Mouse (Mus musculus) intestine, embryonic 16.5 days (tissue): Measurements from ENCODE around the gene Ranbp1. TPM values are rescaled to one million over a fixed set of nuclear protein-coding genes. Genes with fewer than 3 reads are reported as not detected.

ENCODE experiments used
- ATAC-seq: fragments of 200-750 bp; cut with Nextera tagmentation; 2 replicates; pipeline ENCODE4 v1.8.0; 2017; ENCODE audit warnings: moderate TSS enrichment, moderate library complexity
- H3K27ac ChIP-seq: fragments of 300-500 bp; sonication (generic); 2 replicates; pipeline ENCODE4 v1.5.1; 2014; ENCODE audit warnings: mild to moderate bottlenecking, low read length
- H3K27me3 ChIP-seq: fragments of 300-500 bp; sonication (generic); replicated peaks from 2 replicates; pipeline ENCODE4 v1.6.1; 2014; ENCODE audit warnings: low read length, control low read depth, mixed read lengths; ENCODE audit not compliant: control insufficient read depth, insufficient read depth
- H3K36me3 ChIP-seq: fragments of 300-500 bp; sonication (generic); 2 replicates; pipeline ENCODE4 v1.6.1; 2014; ENCODE audit warnings: low read length, control low read depth; ENCODE audit not compliant: control insufficient read depth, insufficient read depth
- H3K4me1 ChIP-seq: fragments of 300-500 bp; sonication (generic); 2 replicates; pipeline ENCODE4 v1.6.1; 2014; ENCODE audit warnings: low read length, control low read depth, mixed read lengths; ENCODE audit not compliant: control insufficient read depth, insufficient read depth
- H3K4me2 ChIP-seq: fragments of 300-500 bp; sonication (generic); 2 replicates; pipeline ENCODE4 v1.6.1; 2014; ENCODE audit warnings: low read depth, low read length, control low read depth
- H3K4me3 ChIP-seq: fragments of 300-500 bp; sonication (generic); 2 replicates; pipeline ENCODE4 v1.5.1; 2014; ENCODE audit warnings: mild to moderate bottlenecking, low read length
- H3K9ac ChIP-seq: fragments of 300-500 bp; sonication (generic); 2 replicates; pipeline ENCODE4 v1.6.1; 2014; ENCODE audit warnings: low read depth, low read length
- H3K9me3 ChIP-seq: fragments of 300-500 bp; sonication (generic); 2 replicates; pipeline ENCODE4 v1.6.1; 2016; ENCODE audit warnings: low read length, control low read depth; ENCODE audit not compliant: control insufficient read depth
- WGBS: fragments of 180-500 bp; shearing (Covaris S2); extraction: QIAGEN DNeasy Blood & Tissue Kit; methylation state at CpG from one replicate; pipeline ENCODE4 v1.1.7; 2014; 5-methylcytosine and 5-hydroxymethylcytosine counted together
- polyA plus RNA-seq: library from polyadenylated mRNA; unstranded; fragments of >200 nt; fragmentation: Nextera tagmentation; extraction: Ambion mirVana; gene quantifications from 2 replicates; pipeline ENCODE4 v1.2.1, GENCODE M21; 2015

The Ranbp1 gene
- polyA plus RNA-seq, 1 experiment from 2014 or later, result 484 TPM

DNA sequence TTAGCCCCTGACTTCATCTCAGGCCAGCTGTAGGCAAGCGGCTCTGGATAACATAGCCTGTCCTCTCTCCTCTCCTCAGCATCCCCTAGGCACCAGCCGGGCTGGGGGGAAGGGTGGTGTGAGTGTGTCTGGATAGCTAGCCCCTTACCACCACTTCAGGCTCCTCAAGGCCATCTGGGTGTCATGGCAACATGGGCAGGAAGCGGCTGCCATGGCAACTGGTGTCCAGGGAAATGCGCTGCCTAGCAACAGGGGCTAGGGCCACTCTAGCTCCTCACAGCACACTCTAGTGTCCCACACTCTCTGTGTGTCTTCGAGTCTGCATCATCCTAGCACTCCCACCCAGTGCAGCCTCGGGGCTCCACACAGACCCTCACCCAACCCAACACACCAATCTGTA is 34.8 kb downstream of the Ranbp1 start:
- Histone ChIP-seq H3K4me3 (no peak overlapping the region), H3K4me1 (peaks cover 9% of the 10 kb centered on the region; the same call in 1 of the 2 replicates), H3K9ac (no peak overlapping the region), H3K4me2 (no peak overlapping the region), H3K27ac (no peak overlapping the region), H3K36me3 (no peaks in the 10 kb centered on the region), H3K9me3 (no peaks in the 10 kb centered on the region), H3K27me3 (0 out of 2 replicates have a peak, but pooled peaks cover 2% of the 10 kb centered on the region)
- WGBS, result 43% methylated on average over 6 of the region's 6 CpGs
- ATAC-seq, result 0 out of 2 replicates have a peak, but pooled peaks have one; percentile 20

- Histone ChIP-seq H3K4me2 (no peak overlapping the region), H3K9ac (no peak overlapping the region), H3K4me3 (no peak overlapping the region), H3K4me1 (peaks cover 9% of the 10 kb centered on the region; the same call in 1 of the 2 replicates), H3K36me3 (no peaks in the 10 kb centered on the region), H3K27ac (no peak overlapping the region), H3K27me3 (0 out of 2 replicates have a peak, but pooled peaks cover 2% of the 10 kb centered on the region), H3K9me3 (no peaks in the 10 kb centered on the region)
- peak; percentile 53 for ATAC-seq
- WGBS, result 40% methylated on average over 10 of the region's 10 CpGs
These were observed 36.9 kb downstream of the Ranbp1 start for GRCm38 (mm10) chr16:18211417-18212171.

- WGBS, result 23% methylated on average over 8 of the region's 8 CpGs
- ATAC-seq, result peak; percentile 65
- no peak overlapping the region for H3K4me2 ChIP-seq
These were observed 37.7 kb downstream of the Ranbp1 start for GRCm38 (mm10) chr16:18210701-18211416.

GRCm38 (mm10) chr16:18203430-18204091 is 45.0 kb downstream of the Ranbp1 start:
- no peak overlapping the region for H3K4me2 ChIP-seq
- no peak overlapping the region for H3K4me3 ChIP-seq
- no peak overlapping the region for H3K9ac ChIP-seq
- no peaks in the 10 kb centered on the region for H3K36me3 ChIP-seq
- no peak overlapping the region for H3K27ac ChIP-seq
- H3K27me3 ChIP-seq, result no peaks in the 10 kb centered on the region
- H3K9me3 ChIP-seq, result no peaks in the 10 kb centered on the region
- no peak for ATAC-seq
- peaks cover 6% of the 10 kb centered on the region; the same call in 1 of the 2 replicates for H3K4me1 ChIP-seq
- WGBS, result 68% methylated on average over 7 of the region's 7 CpGs

More at GRCm38 (mm10) chr16:18210701-18211416, 37.7 kb downstream of the Ranbp1 start:
- Histone ChIP-seq H3K4me1 (peaks cover 9% of the 10 kb centered on the region; the same call in 1 of the 2 replicates), H3K9ac (no peak overlapping the region), H3K27ac (no peak overlapping the region), H3K27me3 (0 out of 2 replicates have a peak, but pooled peaks cover 2% of the 10 kb centered on the region), H3K36me3 (no peaks in the 10 kb centered on the region), H3K4me3 (no peak overlapping the region), H3K9me3 (no peaks in the 10 kb centered on the region)

GRCm38 (mm10) chr16:18202061-18202460 is 46.5 kb downstream of the Ranbp1 start:
- Histone ChIP-seq H3K9me3 (no peaks in the 10 kb centered on the region), H3K27me3 (no peaks in the 10 kb centered on the region), H3K4me1 (peaks cover 6% of the 10 kb centered on the region; the same call in 1 of the 2 replicates), H3K27ac (no peak overlapping the region), H3K9ac (no peak overlapping the region), H3K36me3 (no peaks in the 10 kb centered on the region), H3K4me2 (no peak overlapping the region), H3K4me3 (no peak overlapping the region)
- 96% methylated on average over 1 of the region's 1 CpGs for WGBS
- no peak for ATAC-seq

- H3K9me3 ChIP-seq, result no peaks in the 10 kb centered on the region
- ATAC-seq, result peak; percentile 64
- peaks cover 6% of the 10 kb centered on the region; the same call in 1 of the 2 replicates for H3K4me1 ChIP-seq
- no peak overlapping the region for H3K27ac ChIP-seq
- H3K4me3 ChIP-seq, result no peak overlapping the region
- no peak overlapping the region for H3K4me2 ChIP-seq
- WGBS, result 37% methylated on average over 1 of the region's 1 CpGs
- no peaks in the 10 kb centered on the region for H3K36me3 ChIP-seq
- no peak overlapping the region for H3K9ac ChIP-seq
- no peaks in the 10 kb centered on the region for H3K27me3 ChIP-seq
These were observed 46.9 kb downstream of the Ranbp1 start for GRCm38 (mm10) chr16:18201620-18202019.

DNA sequence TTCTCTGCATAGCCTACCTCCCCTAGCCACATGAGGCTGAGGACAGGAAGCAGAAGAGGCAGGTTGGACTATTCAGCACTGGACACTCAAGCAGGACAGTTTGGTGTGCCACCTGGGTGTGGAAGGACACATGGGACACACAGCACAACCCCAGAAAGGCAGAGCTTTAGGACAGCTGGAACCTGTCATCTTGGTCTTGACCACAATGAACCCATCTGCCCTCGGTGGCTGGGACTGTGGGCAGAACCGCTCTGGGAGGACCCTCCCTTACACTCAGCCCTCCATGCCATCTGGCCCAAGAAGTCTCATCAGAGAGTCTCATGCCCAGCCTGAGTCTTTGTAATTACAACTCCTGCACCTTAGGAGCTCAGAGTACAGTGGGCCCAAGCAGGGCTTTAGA is 48.5 kb downstream of the Ranbp1 start:
- no peak overlapping the region for H3K4me3 ChIP-seq
- ATAC-seq, result no peak
- no peaks in the 10 kb centered on the region for H3K36me3 ChIP-seq
- 67% methylated on average over 2 of the region's 2 CpGs for WGBS
- H3K9ac ChIP-seq, result no peak overlapping the region
- H3K4me2 ChIP-seq, result no peak overlapping the region
- peaks cover 11% of the 10 kb centered on the region for H3K4me1 ChIP-seq
- no peak overlapping the region for H3K27ac ChIP-seq
- no peaks in the 10 kb centered on the region for H3K9me3 ChIP-seq
- H3K27me3 ChIP-seq, result no peaks in the 10 kb centered on the region

DNA sequence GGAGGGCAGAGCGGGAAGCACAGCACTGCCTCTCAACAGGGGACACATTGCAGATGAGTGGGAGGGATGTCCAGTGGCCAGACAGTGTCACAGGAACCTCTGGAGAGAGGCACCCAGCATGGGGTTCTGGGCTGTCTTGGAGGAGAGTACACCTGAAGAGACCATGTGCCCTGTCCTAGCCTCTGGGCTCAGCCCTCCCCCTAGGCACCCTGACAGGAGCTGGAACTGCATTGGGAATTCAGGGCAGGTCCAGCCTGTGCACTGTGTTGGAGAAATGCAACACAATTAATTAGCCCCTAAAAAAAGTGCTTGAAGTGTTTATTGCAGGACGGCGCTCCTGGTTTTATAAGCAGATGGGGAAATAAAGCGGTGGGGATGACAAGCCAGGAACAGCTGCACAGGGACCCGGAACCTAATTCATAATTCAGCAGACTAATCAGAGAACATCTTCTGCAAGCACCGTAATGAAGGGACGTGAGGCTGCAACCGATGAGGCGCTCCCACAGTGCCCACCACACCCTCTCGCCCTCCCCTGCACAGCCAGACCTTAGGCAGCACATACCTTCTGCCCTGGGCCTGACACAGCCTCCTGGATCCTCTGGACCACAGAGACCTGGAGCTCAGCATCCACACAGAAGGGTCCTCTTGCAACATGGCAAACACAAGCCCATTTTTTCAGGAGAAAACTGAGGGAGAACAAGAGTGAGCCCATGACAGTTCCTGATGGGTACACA is 50.0 kb downstream of the Ranbp1 start:
- 58% methylated on average over 10 of the region's 10 CpGs for WGBS
- Histone ChIP-seq H3K9me3 (no peaks in the 10 kb centered on the region), H3K4me2 (no peak overlapping the region), H3K36me3 (no peaks in the 10 kb centered on the region), H3K9ac (no peak overlapping the region), H3K4me1 (peaks cover 21% of the 10 kb centered on the region), H3K4me3 (no peak overlapping the region), H3K27me3 (no peaks in the 10 kb centered on the region), H3K27ac (no peak overlapping the region)
- no peak for ATAC-seq
